Mouse (Mus musculus): Measurements from ENCODE around the gene Trim7.
"Not testable (repeated sequence)": the region's sequence is repeated elsewhere in the genome, so short reads cannot be mapped to it uniquely, and the experiment has no call there.

The Trim7 gene

GRCm38 (mm10) chr11:48823536-48823972 is 2.4 kb upstream of the Trim7 start:
- DNase-seq (ENCODE audit: low spot score), result no peak

GRCm38 (mm10) chr11:48824311-48824830 is 1.6 kb upstream of the Trim7 start:
- no peak for DNase-seq (ENCODE audit: low spot score)

GRCm38 (mm10) chr11:48826752-48827096 is 784 bp downstream of the Trim7 start:
- DNase-seq (ENCODE audit: low spot score), result no peak

- DNase-seq (ENCODE audit: low spot score), result no peak
Measured at GRCm38 (mm10) chr11:48827926-48828325, 2.0 kb downstream of the Trim7 start.

GRCm38 (mm10) chr11:48830279-48830678 is 4.3 kb downstream of the Trim7 start:
- DNase-seq (ENCODE audit: low spot score), result no peak

- DNase-seq (ENCODE audit: low spot score), result no peak
Measured at GRCm38 (mm10) chr11:48831273-48831672, 5.3 kb downstream of the Trim7 start.

DNA sequence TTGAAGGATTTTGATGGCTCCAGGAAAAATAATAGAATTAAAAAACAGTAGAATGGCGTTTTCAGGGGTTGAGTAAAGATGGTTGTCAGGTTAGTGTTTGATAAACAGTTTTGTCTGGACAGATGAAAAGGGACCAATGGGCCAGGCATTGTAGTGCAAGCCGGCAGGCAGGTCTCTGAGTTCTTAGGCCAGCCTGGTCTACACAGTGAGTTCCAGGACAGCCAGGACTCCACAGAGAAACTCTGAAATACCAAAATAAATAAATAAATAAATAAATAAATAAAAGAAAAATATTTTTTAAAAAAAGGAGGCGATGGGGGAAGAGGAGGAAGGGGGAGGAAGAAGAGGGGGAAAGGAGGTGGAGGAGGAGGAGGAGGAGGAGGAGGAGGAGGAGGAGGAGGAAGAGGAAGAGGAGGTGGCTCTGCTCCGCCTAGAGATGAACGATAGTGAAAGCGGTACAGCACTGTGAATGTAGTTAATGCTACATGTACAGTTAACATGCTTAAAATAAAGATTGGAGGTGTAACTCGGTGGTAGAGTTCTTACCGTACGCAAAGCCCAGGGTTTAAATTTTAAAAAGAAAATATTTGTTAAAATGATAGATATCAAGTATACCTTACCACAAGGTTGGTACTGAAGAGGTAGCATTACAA is 7.3 kb downstream of the Trim7 start:
- DNase-seq (ENCODE audit: low spot score), result no peak

GRCm38 (mm10) chr11:48833731-48834639 is 8.0 kb downstream of the Trim7 start:
- DNase-seq (ENCODE audit: low spot score), result peak; percentile 91

- no peak for DNase-seq (ENCODE audit: low spot score)
Measured at GRCm38 (mm10) chr11:48835923-48836322, 10.0 kb downstream of the Trim7 start.

- no peak for DNase-seq (ENCODE audit: low spot score)
Measured at GRCm38 (mm10) chr11:48836990-48837309, 11.0 kb downstream of the Trim7 start.

- DNase-seq (ENCODE audit: low spot score), result no peak
Measured at GRCm38 (mm10) chr11:48837310-48838180, 11.6 kb downstream of the Trim7 start.

DNA sequence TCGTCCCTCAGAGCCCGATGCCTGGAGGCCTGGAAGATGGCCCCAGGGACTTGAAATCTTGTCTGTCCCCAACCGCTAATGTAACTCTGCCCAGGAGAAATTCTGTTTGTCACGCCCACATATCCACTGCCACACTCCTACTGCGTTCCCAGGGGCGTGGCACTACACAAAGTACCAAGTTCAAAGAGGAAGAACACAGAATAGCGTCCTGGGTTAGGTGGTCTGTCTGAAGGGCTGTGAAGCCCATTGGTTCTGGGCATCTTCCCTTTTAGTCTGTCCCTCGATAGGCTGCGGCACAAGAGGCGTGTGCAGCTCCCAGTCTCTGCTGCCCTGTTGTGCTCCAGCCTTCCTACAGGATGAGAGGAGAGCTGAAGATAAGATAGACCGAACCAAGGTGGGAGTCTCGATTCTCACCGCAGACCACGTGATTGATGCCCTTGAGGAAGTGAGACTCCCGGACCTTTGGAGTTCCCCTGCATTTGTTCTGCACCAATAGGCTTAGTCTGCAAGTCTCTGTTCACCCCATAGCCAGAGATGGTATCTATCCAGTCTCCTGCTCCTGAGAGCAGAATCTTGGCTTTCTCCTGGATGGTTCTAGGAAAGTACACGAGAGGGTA is 12.3 kb downstream of the Trim7 start:
- no peak for DNase-seq (ENCODE audit: low spot score)

DNA sequence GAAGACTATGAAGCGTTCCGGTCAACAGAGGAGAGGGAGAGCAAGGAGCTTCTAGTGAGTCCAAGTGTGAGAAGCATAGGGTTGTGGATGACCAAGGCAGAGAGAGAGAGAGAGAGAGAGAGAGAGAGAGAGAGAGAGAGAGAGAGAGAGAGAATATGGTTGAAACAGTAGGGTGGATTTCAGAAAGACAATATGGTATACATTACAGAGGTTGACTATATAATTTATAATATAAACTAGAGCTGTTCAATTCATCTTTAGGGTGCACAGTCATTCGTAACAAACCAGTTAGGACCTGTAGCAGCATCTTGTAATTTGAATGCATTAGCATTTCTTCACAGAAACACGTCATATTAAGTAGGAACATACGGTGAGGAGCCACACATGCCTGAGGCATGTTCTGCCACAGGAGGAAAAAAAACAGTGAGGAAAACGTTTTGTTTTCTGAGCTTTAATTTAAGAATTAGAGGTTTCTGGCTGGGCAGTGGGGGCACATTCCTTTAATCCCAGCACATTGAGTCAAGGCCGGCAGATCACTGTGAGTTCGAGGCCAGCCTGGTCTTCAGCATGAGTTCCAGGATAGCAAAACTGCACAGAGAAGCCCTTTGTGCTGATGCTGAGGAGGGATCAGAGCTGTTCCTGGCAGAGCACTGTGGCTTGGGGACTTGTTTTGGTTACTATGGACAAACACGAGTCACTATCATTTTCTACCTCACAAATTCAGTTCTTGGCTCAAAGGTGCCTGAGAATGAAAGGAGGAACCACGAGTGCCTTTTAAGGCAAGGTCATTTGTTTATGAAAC is 13.1 kb downstream of the Trim7 start:
- no peak for DNase-seq (ENCODE audit: low spot score)

GRCm38 (mm10) chr11:48840805-48841204 is 14.9 kb downstream of the Trim7 start:
- no peak for DNase-seq (ENCODE audit: low spot score)

DNA sequence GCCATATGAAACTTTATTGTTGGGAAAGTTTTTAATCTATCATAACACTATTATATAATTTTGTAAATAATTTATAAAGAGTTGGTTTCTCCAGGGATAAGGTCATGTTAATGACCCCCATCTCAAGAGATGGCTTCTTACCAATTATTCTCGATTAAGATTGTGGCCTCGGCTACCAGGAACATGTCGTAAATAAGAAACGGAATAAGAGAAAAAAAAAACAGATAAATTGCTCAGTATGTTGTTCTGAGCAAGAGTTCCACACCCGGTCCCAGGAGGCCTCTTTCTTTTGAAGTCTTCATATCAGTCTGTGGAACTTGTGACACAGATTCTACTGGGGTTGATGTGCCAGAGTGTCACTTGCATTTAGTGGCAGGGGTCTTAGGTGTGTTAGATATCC is 15.3 kb downstream of the Trim7 start:
- DNase-seq (ENCODE audit: low spot score), result no peak

DNA sequence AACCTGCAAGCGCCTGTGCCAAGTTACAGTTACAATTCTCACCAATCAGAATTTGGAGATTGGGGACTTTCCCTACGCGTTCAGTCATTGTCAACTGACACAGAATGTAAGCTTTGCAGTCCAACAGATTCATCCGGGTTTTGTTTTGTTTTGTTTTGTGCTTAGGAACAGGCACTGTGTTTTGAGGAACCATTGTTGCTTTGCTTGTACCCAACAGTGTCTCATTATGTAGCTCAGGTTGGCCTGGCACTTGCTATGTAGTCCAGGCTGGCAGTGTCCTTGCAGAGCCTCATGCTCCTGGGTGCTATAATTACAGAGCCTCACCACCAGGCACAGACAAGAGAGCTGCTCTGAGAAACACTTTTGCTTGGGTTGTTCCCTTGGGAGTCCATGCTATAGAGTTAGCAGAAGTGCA is 16.4 kb downstream of the Trim7 start:
- no peak for DNase-seq (ENCODE audit: low spot score)

- no peak for DNase-seq (ENCODE audit: low spot score)
Measured at GRCm38 (mm10) chr11:48843202-48843601, 17.3 kb downstream of the Trim7 start.

GRCm38 (mm10) chr11:48844309-48844708 is 18.4 kb downstream of the Trim7 start:
- no peak for DNase-seq (ENCODE audit: low spot score)

DNA sequence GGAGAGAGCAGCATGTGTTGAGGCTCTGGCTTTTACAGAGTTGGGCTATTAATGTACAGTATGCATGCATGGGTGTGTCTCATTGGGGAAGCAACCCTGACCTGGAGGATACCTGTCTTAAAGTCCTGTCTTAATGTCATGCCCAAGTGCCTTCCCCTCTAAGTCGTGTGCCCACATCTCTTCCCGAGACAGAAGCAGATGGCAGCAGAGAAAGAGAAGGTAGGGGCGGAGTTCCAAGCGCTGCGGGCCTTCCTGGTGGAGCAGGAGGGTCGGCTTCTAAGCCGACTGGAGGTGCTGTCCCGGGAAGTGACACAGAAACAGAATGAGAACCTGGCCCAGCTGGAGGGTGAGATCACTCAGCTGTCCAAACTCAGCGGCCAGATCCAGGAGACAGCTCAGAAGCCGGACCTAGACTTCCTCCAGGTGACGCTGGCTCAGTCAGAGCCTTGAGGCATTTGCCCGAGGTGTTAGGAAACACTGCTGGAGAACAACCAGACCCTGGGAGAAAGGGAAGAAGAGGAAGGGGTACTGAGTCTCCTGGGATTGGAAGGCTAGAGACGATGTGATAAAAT is 19.4 kb downstream of the Trim7 start:
- no peak for DNase-seq (ENCODE audit: low spot score)

DNA sequence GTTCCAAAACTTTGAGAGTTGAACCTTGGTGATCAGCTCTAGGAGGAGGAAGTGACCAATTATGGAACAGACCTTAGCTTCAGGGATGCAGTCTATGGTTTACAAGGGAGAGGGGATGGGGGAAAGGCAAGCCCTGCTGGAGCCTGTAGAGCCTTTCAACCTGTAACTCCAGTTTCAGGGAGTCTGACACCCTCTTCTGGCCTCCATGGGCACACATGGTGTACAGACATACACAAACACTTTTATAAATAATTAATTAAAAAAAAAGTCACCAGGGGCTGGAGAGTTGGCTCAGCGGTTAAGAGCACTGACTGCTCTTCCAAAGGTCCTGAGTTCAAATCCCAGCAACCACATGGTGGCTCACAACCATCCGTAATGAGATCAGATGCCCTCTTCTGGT is 20.4 kb downstream of the Trim7 start:
- DNase-seq (ENCODE audit: low spot score), result not testable (repeated sequence)

DNA sequence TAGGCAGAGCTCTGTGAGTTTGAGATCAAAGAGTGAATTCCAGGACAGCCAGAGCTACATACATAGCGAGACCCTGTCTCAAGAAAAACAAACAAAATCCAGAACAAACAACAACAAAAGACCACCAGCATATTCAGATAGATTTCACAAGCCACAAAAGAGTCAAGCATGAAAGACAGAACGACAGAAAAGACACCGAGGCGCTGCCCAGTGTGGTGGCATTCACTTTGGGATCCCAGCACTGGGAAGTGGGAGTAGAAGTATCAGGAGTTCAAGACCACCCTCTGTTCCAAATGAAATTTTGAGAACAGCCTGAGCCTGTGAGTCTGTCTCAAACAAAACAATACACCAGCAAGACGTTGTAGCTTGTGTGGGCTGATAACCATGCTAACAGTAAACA is 20.9 kb downstream of the Trim7 start:
- no peak for DNase-seq (ENCODE audit: low spot score)

Measured in layer of hippocampus, adult 9-10 months (tissue).